Mouse (Mus musculus) liver, postnatal 0 days (tissue): ENCODE measurements around the gene Tcf21.

Source experiments
- CTCF ChIP-seq: sonication (generic); IDR thresholded peaks from 2 replicates; pipeline ENCODE4 v1.5.1; 2016; ENCODE audit warnings: antibody characterized with exemption, low read depth
- EP300 ChIP-seq: IDR thresholded peaks from 2 replicates; pipeline ENCODE4 v1.6.1; 2016; ENCODE audit warnings: antibody characterized with exemption, low read depth, mild to moderate bottlenecking

GRCm38 (mm10) chr10:22867210-22867609 is 47.2 kb upstream of the Tcf21 start:
- TF ChIP-seq CTCF (no peak), EP300 (no peak)
